Mouse (Mus musculus) liver, embryonic 15.5 days (tissue): ENCODE data around the gene Sapcd1. TPM values are rescaled to one million over a fixed set of nuclear protein-coding genes. Genes with fewer than 3 reads are reported as not detected.
"Not testable (repeated sequence)": the region's sequence is repeated elsewhere in the genome, so short reads cannot be mapped to it uniquely, and the experiment has no call there.

Experiments
- ATAC-seq: fragments of 200-750 bp; cut with Nextera tagmentation; 2 replicates; pipeline ENCODE4 v1.8.0; 2017; ENCODE audit warnings: moderate number of reproducible peaks, mild to moderate bottlenecking, moderate library complexity; ENCODE audit not compliant: insufficient read depth
- H3K27ac ChIP-seq: fragments of 300-500 bp; sonication (generic); replicated peaks from 2 replicates; pipeline ENCODE4 v1.5.1; 2015; ENCODE audit warnings: mild to moderate bottlenecking, inconsistent platforms
- H3K27me3 ChIP-seq: fragments of 300-500 bp; sonication (generic); 2 replicates; pipeline ENCODE4 v1.6.1; 2015; ENCODE audit warnings: mild to moderate bottlenecking, inconsistent platforms
- H3K36me3 ChIP-seq: fragments of 300-500 bp; sonication (generic); replicated peaks from 2 replicates; pipeline ENCODE4 v1.6.1; 2015; ENCODE audit warnings: moderate library complexity, mild to moderate bottlenecking, inconsistent platforms
- H3K4me1 ChIP-seq: fragments of 300-500 bp; sonication (generic); replicated peaks from 2 replicates; pipeline ENCODE4 v1.6.1; 2015; ENCODE audit warnings: inconsistent platforms
- H3K4me2 ChIP-seq: fragments of 300-500 bp; sonication (generic); 2 replicates; pipeline ENCODE4 v1.6.1; 2015; ENCODE audit warnings: moderate library complexity, mild to moderate bottlenecking, inconsistent platforms
- H3K4me3 ChIP-seq: fragments of 300-500 bp; sonication (generic); replicated peaks from 2 replicates; pipeline ENCODE4 v1.5.1; 2015; ENCODE audit warnings: mild to moderate bottlenecking, inconsistent platforms
- H3K9ac ChIP-seq: fragments of 300-500 bp; sonication (generic); 2 replicates; pipeline ENCODE4 v1.6.1; 2015; ENCODE audit warnings: moderate library complexity, mild to moderate bottlenecking, inconsistent platforms
- H3K9me3 ChIP-seq: fragments of 300-500 bp; sonication (generic); replicated peaks from 2 replicates; pipeline ENCODE4 v1.6.1; 2016; ENCODE audit warnings: inconsistent platforms
- WGBS: fragments of 180-500 bp; shearing (Covaris S2); methylation state at CpG from one replicate; pipeline ENCODE4 v1.1.7; 2015; ENCODE audit warnings: mixed read lengths; ENCODE audit not compliant: insufficient replicate concordance; 5-methylcytosine and 5-hydroxymethylcytosine counted together
- polyA plus RNA-seq: library from polyadenylated mRNA; unstranded; fragments of >200 nt; fragmentation: Nextera tagmentation; extraction: Ambion mirVana; gene quantifications from 2 replicates; pipeline ENCODE4 v1.2.1, GENCODE M21; 2015

Sapcd1 gene
- polyA plus RNA-seq, 1 experiment from 2014 or later: 2.3 TPM

DNA sequence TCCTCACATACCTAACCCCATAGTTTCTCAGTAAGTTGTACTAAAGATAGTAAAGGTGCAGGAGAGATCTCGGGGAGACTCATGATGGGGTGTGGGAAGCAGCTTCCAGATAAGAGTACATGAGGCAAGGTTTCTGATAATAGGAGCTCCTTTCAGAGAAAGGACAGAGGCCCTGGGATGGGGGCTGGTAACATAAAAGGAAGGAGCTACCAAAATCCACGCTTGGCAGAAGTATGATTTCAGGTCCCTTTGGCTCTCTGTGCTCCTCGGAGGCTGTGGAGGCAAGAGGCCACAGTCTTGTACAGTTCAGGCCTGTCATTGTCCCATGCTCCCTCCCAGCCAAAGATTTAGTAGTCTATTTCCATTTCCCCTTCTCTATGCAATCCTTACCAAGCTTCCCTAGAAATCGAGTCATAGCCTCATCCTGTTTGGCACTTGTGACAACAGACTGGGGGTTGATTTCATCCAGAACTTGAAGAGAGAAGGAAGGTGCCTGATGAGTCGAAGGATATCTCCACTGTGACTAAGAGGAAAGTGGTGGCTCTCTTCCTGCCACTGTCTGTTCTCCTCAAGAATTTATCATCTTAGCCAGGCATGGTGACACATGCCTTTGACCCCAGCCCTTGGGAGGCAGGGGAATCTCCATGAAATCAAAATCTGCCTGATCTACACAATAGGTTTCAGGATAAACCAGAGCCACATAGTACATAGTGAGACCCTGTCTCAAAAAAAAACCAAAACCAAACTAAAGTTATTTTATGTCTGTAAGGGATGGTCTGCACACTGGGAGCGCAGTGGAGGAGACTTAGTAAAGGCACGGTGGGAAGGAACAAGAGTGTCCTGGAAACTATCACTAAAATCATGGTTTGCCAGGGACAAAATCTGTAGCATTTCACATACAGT is 17.3 kb upstream of the Sapcd1 start:
- no peaks in the 10 kb centered on the region for H3K27me3 ChIP-seq
- H3K9me3 ChIP-seq: no peaks in the 10 kb centered on the region
- H3K9ac ChIP-seq: peak overlapping the region; percentile 88
- H3K36me3 ChIP-seq: no peaks in the 10 kb centered on the region
- 27% methylated on average over 7 of the region's 7 CpGs for WGBS
- peak overlapping the region; percentile 91 for H3K27ac ChIP-seq
- ATAC-seq: peak; percentile 30; the same call in 1 of the 2 replicates
- peak overlapping the region; percentile 72 for H3K4me3 ChIP-seq
- H3K4me2 ChIP-seq: peak overlapping the region; percentile 98
- H3K4me1 ChIP-seq: peaks cover 82% of the 10 kb centered on the region

DNA sequence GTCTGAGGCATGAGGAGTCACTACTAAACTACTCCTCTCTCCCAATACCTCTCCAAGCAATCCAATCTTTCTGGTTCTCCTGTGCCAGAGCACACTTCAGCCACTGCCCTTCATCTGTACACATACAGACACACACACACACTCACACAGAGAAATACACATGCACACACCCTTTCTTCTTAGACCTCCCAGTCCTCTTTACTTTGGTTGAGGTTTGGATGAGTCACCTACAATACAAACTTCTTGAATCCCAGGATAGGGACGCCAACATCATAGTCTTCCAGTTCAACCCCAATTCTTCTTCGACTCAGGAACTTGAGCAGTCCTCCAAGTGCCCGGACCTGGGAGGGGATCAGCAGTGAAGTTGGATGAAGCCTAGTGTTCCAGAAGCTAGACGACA is 16.0 kb upstream of the Sapcd1 start:
- Histone ChIP-seq H3K4me3 (no peak overlapping the region), H3K4me2 (no peak overlapping the region), H3K9me3 (no peaks in the 10 kb centered on the region), H3K36me3 (no peaks in the 10 kb centered on the region), H3K9ac (no peak overlapping the region), H3K27ac (peak overlapping the region; percentile 91), H3K4me1 (peaks cover 68% of the 10 kb centered on the region), H3K27me3 (no peaks in the 10 kb centered on the region)
- 72% methylated on average over 4 of the region's 4 CpGs for WGBS
- ATAC-seq: no peak

DNA sequence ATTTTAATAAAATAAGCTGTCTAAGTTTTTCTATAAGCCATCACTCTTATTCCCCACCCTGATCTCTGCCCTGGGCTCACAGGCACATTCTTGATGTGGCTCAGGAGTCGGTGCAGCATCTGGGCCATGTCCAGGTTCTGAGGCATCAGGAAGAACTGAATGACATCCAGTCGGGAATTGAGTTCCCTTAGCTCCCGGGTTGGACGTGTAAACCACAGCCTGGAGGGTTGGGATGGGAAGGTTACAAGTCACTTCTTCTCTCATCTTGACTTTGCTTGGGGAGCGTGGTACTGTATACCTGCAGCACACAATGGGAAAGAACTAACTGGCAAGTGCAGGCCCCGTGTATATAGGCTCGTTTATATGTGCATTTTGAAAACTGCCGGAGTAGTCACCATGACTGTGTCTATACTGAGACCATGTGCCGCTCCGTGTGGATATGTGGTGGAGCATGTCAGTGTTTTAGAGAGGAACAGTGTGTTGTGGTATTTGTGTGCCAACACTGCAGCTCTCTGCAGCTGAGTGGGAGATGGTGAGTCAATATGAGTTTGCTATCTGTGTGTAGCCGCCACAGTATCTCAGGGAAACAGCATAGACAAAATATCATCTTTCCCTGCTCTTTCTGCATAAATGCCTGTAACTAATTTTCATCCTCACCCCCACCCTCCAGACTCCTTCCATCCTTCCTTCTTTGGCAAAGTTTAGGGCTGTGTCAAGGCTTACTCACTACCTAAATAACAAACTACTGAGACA is 11.5 kb upstream of the Sapcd1 start:
- ATAC-seq: no peak
- WGBS: 79% methylated on average over 11 of the region's 11 CpGs
- Histone ChIP-seq H3K9me3 (no peaks in the 10 kb centered on the region), H3K4me3 (no peak overlapping the region), H3K4me1 (peaks cover 28% of the 10 kb centered on the region), H3K27me3 (no peaks in the 10 kb centered on the region), H3K27ac (no peak overlapping the region), H3K9ac (no peak overlapping the region), H3K4me2 (no peak overlapping the region), H3K36me3 (no peaks in the 10 kb centered on the region)

DNA sequence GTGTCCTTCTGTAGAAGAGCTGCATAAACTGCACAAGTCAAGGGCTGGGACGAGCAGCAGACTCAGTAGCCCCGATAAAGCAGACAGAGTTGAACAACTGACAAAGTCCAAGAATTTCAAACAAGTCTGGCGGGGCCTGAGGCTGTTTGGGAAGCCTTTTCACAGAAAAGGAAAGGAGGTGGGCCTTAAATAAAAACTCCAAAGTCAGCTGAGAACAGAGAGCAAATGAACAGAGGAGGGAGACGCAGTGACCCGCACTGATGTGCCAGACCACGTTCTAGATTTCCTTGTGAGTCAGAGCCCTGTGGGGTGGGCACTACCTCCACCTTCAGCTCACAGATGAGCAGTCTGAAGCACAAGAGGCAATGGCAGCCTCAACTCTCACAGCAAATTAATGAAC is 7.1 kb upstream of the Sapcd1 start:
- no peaks in the 10 kb centered on the region for H3K27me3 ChIP-seq
- H3K36me3 ChIP-seq: no peaks in the 10 kb centered on the region
- no peak for ATAC-seq
- 58% methylated on average over 6 of the region's 6 CpGs for WGBS
- H3K9me3 ChIP-seq: no peaks in the 10 kb centered on the region
- H3K4me3 ChIP-seq: no peak overlapping the region
- peaks cover 25% of the 10 kb centered on the region for H3K4me1 ChIP-seq
- no peak overlapping the region for H3K4me2 ChIP-seq
- no peak overlapping the region for H3K27ac ChIP-seq
- no peak overlapping the region for H3K9ac ChIP-seq

DNA sequence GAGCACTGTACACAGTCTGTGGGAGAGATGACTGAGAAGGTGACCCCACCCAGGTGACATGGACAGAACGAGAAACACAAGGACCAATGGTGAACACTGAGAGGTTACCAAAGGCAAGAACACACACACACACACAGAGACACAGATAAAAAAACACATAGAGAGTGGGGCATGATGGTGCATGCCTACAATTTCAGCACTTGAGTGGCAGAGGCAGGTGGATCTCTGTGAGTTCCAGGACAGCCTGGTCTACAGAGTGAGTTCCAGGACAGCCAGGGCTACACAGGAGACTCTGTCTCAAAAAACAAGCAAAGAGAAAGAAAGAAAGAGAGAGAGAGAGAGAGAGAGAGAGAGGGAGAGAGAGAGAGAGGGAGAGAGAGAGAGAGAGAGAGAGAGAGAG is 5.9 kb upstream of the Sapcd1 start:
- H3K4me3 ChIP-seq, H3K9me3 ChIP-seq, H3K27me3 ChIP-seq, H3K4me2 ChIP-seq, H3K9ac ChIP-seq, H3K36me3 ChIP-seq, ATAC-seq, H3K27ac ChIP-seq: not testable (repeated sequence)
- H3K4me1 ChIP-seq: peaks cover 34% of the 10 kb centered on the region
- WGBS: 38% methylated on average over 1 of the region's 1 CpGs

DNA sequence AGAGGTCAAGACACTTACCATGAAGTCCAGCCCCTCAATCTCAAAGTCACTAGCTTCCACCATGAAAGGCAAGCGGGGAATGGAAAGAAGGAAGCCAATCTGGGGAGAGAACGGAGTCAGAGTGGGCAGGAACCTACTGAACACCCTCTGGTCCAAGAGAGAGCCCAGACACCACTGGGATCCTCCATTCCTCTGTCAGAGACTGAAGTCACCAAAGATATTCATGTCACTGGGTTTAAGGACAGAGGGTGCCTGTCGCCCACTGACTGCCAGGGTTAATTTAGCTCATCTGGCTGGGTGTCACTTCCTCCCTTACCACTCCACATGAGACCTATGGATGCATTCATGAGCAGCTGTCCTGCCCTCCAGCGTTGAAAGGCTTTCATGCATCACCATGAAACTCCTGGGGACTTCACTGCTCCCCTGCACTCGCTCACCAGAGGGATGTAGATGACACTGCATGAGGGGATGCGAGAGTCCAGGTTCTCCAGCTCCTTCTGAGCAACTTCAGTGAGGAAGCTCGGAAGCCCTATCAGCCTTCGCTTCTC is 4.6 kb upstream of the Sapcd1 start:
- Histone ChIP-seq H3K36me3 (no peaks in the 10 kb centered on the region), H3K27ac (no peak overlapping the region), H3K4me1 (peaks cover 44% of the 10 kb centered on the region), H3K27me3 (no peaks in the 10 kb centered on the region), H3K9me3 (no peaks in the 10 kb centered on the region), H3K9ac (no peak overlapping the region), H3K4me3 (no peak overlapping the region), H3K4me2 (no peak overlapping the region)
- 65% methylated on average over 8 of the region's 8 CpGs for WGBS
- no peak for ATAC-seq

DNA sequence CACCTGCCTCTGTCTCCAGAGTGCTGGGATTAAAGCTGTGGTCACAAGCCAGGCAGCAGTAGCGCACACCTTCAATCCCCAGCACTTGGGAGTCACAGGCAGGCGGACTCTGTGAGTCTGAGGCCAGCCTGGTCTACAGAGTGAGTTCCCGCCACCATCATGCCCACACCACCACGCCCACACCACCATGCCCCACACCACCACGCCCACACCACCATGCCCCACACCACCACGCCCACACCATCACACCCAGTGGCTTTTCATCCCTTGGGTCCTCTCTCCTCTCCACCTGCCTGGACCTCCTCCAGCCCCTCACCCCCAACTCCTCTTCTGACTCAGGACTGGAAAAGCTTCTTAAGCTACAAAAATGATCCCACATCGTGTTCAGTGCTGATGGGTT is 4.1 kb upstream of the Sapcd1 start:
- Histone ChIP-seq H3K4me3 (no peak overlapping the region), H3K27ac (no peak overlapping the region), H3K9me3 (no peaks in the 10 kb centered on the region), H3K27me3 (no peaks in the 10 kb centered on the region), H3K36me3 (no peaks in the 10 kb centered on the region), H3K4me1 (peaks cover 47% of the 10 kb centered on the region), H3K4me2 (no peak overlapping the region), H3K9ac (no peak overlapping the region)
- 64% methylated on average over 7 of the region's 7 CpGs for WGBS
- no peak; the same call in 1 of the 2 replicates for ATAC-seq

DNA sequence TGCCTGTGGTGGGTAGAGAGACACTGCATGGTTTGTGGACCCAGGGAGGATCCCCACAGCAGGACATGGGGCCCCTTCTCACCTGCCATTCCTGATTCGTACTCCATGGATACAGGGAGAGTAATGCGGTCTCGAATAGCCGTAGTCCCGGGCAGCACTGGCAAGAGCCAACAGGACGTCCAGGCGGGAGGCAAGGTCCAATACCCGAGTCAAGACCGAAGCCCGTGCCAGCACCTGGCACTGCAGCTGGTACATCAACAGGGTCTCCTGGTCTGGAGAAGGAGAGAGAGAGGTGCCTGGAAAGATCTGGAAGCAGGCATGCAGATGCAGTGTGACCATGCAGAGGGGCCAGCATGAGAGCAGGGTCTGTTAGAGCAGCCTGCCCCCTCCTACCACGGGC is 3.5 kb upstream of the Sapcd1 start:
- WGBS: 87% methylated on average over 11 of the region's 11 CpGs
- Histone ChIP-seq H3K27me3 (no peaks in the 10 kb centered on the region), H3K4me3 (no peak overlapping the region), H3K27ac (no peak overlapping the region), H3K4me2 (no peak overlapping the region), H3K4me1 (peaks cover 47% of the 10 kb centered on the region), H3K9ac (no peak overlapping the region), H3K36me3 (no peaks in the 10 kb centered on the region), H3K9me3 (no peaks in the 10 kb centered on the region)
- ATAC-seq: no peak

DNA sequence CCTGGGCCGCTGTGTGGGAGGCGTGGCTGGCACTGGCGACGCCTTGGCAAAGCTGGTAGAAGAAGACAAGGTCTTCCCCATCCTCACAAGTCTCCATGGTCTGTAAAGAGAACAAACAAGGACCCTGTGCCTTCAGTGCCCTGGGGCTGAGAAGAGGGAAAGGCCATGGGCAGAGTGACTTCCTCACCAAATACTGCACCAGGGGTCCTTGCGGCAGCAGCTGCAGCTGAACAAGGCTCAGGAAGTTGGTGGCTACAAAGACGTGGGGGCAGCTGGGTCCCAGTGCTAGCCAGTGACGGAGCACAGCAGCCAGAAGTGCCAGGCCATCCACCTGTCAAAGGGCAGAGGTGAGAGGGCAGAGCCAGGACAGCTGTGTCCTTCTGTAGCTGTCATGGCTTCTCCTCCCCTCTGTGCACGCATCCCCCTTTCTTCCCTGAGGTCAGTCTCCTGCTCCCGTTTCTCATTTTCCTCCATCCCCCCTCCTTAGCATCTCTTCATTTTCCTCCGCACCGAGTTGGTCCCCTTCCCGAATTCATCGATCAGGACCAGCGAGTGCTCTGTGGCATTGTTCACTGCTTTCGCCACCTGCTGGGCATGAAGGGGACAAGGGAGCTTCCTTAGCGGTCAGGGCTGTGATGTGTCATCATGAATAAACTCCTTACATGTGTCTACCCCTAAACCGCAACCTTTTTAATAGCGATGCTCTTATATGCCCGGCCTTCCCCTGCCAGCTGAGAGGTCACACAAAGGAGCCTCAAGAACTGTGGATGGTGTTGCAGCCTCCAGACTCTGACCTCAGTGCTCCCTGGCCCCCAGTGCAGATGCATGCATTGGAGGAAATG is 2.1 kb upstream of the Sapcd1 start:
- Histone ChIP-seq H3K27ac (no peak overlapping the region), H3K4me3 (no peak overlapping the region), H3K27me3 (no peaks in the 10 kb centered on the region), H3K4me1 (peaks cover 52% of the 10 kb centered on the region), H3K36me3 (no peaks in the 10 kb centered on the region), H3K9me3 (no peaks in the 10 kb centered on the region), H3K4me2 (no peak overlapping the region), H3K9ac (0 out of 2 replicates have a peak overlapping the region, but pooled peaks have one; percentile 10)
- ATAC-seq: no peak
- 33% methylated on average over 19 of the region's 19 CpGs for WGBS

DNA sequence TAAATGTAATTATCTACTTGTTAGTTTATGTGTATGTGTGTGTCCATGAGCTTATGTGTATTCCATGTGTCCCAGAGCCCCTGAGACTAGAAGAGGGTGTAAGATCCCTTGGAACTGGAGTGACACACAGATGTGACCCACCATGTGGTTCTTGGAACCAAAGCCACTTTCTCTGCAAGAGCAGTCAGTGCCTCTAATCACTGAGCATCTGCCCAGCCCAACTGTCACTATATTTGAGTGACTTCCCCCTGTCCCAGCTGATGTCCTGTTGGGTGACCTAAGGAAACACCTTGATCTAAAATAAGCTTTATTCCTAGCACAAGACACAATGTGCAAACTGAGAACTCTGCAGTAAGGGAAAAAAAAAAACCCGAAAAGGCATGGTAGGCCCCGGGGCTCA is 499 bp upstream of the Sapcd1 start:
- ATAC-seq: no peak
- no peaks in the 10 kb centered on the region for H3K27me3 ChIP-seq
- H3K36me3 ChIP-seq: no peaks in the 10 kb centered on the region
- H3K4me3 ChIP-seq: no peak overlapping the region
- H3K9me3 ChIP-seq: no peaks in the 10 kb centered on the region
- H3K4me2 ChIP-seq: no peak overlapping the region
- WGBS: 54% methylated on average over 2 of the region's 2 CpGs
- H3K9ac ChIP-seq: no peak overlapping the region
- peaks cover 65% of the 10 kb centered on the region for H3K4me1 ChIP-seq
- H3K27ac ChIP-seq: no peak overlapping the region
